Mouse (Mus musculus): ENCODE measurements around the gene Fgfr2. TPM values are rescaled to one million over a fixed set of nuclear protein-coding genes. Genes with fewer than 3 reads are reported as not detected.
A peak's percentile ranks its signal among the peaks of the same experiment; 100 is the strongest.
"Not testable (repeated sequence)": the region's sequence is repeated elsewhere in the genome, so short reads cannot be mapped to it uniquely, and the experiment has no call there.

Fgfr2 gene
- polyA plus RNA-seq, 1 experiment from 2014 or later = 123 TPM

DNA sequence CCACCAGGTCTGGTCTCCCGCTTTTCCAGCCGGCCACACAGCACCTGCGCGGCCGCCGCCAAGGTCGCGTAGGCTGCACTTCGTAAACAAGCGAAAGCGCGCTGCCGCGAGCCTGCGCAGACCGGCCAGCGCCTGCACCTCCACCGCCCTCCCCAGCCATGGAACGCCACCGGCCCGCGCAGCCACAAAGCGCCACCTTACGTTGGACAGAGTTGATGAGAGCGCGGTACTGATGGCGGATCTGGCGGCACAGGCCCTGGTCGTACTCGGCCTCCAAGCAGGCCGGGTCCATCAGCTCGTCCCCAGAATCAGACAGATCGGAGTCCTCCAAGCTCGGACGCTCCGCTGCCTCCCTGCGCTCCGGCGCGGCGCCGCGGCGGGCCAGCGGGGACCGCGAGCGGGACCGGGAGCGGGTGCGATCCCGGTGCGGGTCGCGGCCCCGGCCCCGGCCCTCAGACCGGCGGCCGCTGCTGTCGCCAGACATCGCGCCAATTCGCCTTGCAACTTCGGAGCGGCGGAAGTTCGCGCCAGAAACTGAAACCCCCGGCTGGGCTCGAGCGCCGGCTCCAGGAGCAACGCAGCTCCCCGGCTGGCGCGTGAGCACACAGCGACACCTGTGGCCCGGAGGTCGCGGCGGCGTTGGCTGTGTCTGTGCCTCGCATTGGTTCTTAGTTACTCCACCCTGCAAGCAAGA, 2576.2 kb downstream of the Fgfr2 start:
- no peaks in the 10 kb centered on the region for H3K27me3 ChIP-seq
- peak overlapping the region; percentile 67 for H3K4me3 ChIP-seq
- peak overlapping the region; percentile 90 for H3K9ac ChIP-seq
- ATAC-seq (ENCODE audit: low FRiP score, low read depth) = peak; percentile 95
- H3K27ac ChIP-seq = peak overlapping the region; percentile 97
- H3K4me2 ChIP-seq (replicated peaks) = peak overlapping the region; percentile 90
- under 1% methylated on average over 80 of the region's 84 CpGs for WGBS
- peaks cover 13% of the 10 kb centered on the region for H3K4me1 ChIP-seq
- no peaks in the 10 kb centered on the region for H3K9me3 ChIP-seq
- peaks cover 31% of the 10 kb centered on the region for H3K36me3 ChIP-seq

DNA sequence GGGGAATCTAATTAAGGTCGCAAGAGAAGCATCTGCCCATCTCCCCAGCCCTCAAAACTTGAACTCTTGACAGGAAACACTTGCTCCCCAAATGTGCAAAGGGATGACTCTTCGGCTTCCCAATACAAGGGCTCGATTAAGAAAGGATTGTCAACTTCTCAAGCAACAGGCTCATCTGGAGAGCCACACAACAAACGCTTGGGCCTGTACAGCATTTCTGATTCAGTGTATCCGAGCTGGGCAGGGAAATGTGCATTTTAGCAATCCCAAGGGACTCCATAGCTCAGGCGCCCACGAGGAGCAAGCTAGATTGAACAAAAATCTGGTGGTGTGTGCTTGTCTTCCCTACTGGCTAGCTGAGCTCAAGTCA, 2576.7 kb downstream of the Fgfr2 start:
- WGBS = 8% methylated on average over 7 of the region's 7 CpGs
- no peak for ATAC-seq (ENCODE audit: low FRiP score, low read depth)
- H3K36me3 ChIP-seq = peaks cover 36% of the 10 kb centered on the region
- no peaks in the 10 kb centered on the region for H3K27me3 ChIP-seq
- H3K27ac ChIP-seq = peak overlapping the region; percentile 97
- peak overlapping the region; percentile 67 for H3K4me3 ChIP-seq
- H3K9me3 ChIP-seq = no peaks in the 10 kb centered on the region
- peaks cover 13% of the 10 kb centered on the region for H3K4me1 ChIP-seq
- peak overlapping the region; percentile 90 for H3K4me2 ChIP-seq (replicated peaks)
- H3K9ac ChIP-seq = peak overlapping the region; percentile 90

DNA sequence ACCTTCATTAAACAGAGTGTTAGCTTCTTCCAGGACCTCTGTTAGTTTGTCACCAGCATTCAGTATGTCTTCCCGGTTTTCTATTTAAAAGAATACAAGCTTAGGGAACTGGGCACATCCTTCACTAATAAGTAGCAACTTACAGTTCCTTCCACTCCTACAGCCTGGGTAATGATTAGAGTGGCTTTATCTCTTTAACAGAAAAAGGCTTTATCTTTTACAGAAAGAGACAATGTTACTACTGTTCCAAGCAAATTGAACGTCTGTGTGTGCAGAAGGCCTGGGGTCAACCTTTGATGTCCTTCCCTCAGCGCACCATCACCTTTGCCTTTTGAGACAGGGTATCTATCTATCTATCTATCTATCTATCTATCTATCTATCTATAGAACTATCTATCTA, 2577.3 kb downstream of the Fgfr2 start:
- 62% methylated on average over 3 of the region's 3 CpGs for WGBS
- no peak for ATAC-seq (ENCODE audit: low FRiP score, low read depth)
- H3K27ac ChIP-seq = peak overlapping the region; percentile 97

DNA sequence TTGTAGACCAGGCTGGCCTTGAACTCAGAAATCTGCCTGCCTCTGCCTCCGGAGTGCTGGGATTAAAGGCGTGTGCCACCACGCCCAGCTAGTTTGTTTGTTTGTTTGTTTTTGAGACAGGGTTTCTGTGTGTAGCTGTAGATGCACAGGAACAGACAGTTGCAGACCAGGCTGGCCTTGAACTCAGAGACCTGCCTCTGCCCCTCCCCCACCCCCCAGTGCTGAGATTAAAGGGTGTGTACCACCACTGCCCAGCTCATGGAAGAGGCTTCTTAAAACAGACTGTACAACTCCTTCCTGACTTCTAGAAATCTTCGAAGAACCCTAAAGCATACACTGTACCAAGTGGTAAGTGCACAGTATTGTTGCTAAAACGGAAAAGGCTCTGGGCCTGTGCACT, 2577.7 kb downstream of the Fgfr2 start:
- ATAC-seq (ENCODE audit: low FRiP score, low read depth) = no peak
- H3K4me2 ChIP-seq (replicated peaks) = peak overlapping the region; percentile 90
- peak overlapping the region; percentile 90 for H3K9ac ChIP-seq
- H3K36me3 ChIP-seq = peaks cover 43% of the 10 kb centered on the region
- 89% methylated on average over 5 of the region's 5 CpGs for WGBS
- H3K4me1 ChIP-seq = peaks cover 13% of the 10 kb centered on the region
- H3K4me3 ChIP-seq = peak overlapping the region; percentile 67
- no peak overlapping the region for H3K27ac ChIP-seq
- no peaks in the 10 kb centered on the region for H3K27me3 ChIP-seq
- H3K9me3 ChIP-seq = no peaks in the 10 kb centered on the region

More for the DNA sequence above, 2577.3 kb downstream of the Fgfr2 start:
- no peaks in the 10 kb centered on the region for H3K9me3 ChIP-seq
- peaks cover 40% of the 10 kb centered on the region for H3K36me3 ChIP-seq
- peak overlapping the region; percentile 90 for H3K9ac ChIP-seq
- H3K27me3 ChIP-seq = no peaks in the 10 kb centered on the region
- peak overlapping the region; percentile 67 for H3K4me3 ChIP-seq
- peak overlapping the region; percentile 90 for H3K4me2 ChIP-seq (replicated peaks)
- H3K4me1 ChIP-seq = peaks cover 13% of the 10 kb centered on the region

DNA sequence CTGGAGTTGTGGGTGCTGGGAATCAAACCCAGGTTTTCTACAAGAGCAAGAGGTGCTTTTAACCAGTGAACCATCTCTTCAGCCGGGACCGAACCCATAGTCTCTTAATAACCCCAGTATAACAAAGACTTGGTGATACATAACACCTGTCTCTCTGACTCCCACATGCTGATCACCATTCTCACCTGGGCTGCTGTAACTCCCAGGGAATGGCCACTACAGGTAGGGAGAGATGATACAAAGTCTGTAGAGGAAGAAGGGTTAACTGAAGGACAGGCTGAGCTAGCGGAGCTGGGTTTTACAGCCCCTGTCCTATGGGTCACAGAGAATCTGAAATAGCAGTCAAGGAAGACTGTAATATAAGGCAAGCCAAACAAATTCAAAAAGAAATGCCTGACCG, 2580.0 kb downstream of the Fgfr2 start:
- Histone ChIP-seq H3K4me3 (no peak overlapping the region), H3K27ac (no peak overlapping the region), H3K9ac (no peak overlapping the region), H3K9me3 (no peaks in the 10 kb centered on the region), H3K4me1 (peaks cover 13% of the 10 kb centered on the region), H3K27me3 (no peaks in the 10 kb centered on the region), H3K36me3 (peaks cover 65% of the 10 kb centered on the region), H3K4me2 (replicated peaks) (no peak overlapping the region)
- no peak for ATAC-seq (ENCODE audit: low FRiP score, low read depth)
- 98% methylated on average over 4 of the region's 4 CpGs for WGBS

DNA sequence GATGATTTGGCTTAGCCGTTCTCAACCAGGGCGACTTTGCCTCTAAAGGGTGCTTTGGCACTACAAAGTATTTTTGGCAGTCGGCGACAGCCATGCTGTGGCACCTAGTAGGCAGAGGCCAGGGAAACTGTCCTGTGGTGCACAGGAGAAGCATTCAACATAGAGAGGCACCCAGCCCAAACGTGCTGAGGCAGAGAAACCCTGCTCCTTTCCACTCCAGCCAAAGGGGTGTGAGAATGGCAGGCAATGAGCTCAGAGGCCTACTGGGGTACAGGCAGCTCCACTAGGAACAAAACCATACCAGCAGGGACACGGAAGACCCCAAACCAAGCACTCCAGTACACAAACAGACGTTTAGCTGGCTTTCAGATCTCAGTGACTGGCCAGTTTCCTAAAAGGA, 2583.0 kb downstream of the Fgfr2 start:
- H3K9ac ChIP-seq = no peak overlapping the region
- peaks cover 94% of the 10 kb centered on the region for H3K36me3 ChIP-seq
- WGBS = 88% methylated on average over 7 of the region's 7 CpGs
- no peaks in the 10 kb centered on the region for H3K9me3 ChIP-seq
- no peak overlapping the region for H3K4me3 ChIP-seq
- no peaks in the 10 kb centered on the region for H3K27me3 ChIP-seq
- 0 out of 2 replicates have a peak, but pooled peaks cover under 1% of the 10 kb centered on the region for H3K4me1 ChIP-seq
- H3K27ac ChIP-seq = no peak overlapping the region
- no peak overlapping the region for H3K4me2 ChIP-seq (replicated peaks)
- no peak for ATAC-seq (ENCODE audit: low FRiP score, low read depth)

DNA sequence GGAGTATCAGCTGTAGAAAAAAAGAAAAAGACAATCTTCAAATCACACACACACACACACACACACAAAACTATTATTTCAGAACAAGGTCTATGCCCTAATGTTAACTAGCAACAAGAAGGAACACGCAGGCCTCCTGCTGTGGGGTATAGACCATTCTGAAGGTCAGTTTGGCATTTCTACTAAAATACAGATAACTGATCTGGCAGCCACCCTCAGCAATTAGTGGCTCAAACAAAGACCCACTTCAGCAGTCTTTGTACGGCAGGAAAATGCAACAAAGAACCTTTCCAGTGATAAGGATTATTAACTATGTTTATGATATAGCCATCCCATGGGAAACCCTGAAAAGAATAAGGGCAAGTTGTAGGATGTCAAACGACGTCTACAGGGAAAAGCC, 2586.1 kb downstream of the Fgfr2 start:
- Histone ChIP-seq H3K4me1 (no peaks in the 10 kb centered on the region), H3K27ac (no peak overlapping the region), H3K4me3 (no peak overlapping the region), H3K27me3 (no peaks in the 10 kb centered on the region), H3K9ac (no peak overlapping the region), H3K9me3 (no peaks in the 10 kb centered on the region), H3K36me3 (peaks cover 89% of the 10 kb centered on the region), H3K4me2 (replicated peaks) (no peak overlapping the region)
- ATAC-seq (ENCODE audit: low FRiP score, low read depth) = no peak
- 93% methylated on average over 4 of the region's 4 CpGs for WGBS

DNA sequence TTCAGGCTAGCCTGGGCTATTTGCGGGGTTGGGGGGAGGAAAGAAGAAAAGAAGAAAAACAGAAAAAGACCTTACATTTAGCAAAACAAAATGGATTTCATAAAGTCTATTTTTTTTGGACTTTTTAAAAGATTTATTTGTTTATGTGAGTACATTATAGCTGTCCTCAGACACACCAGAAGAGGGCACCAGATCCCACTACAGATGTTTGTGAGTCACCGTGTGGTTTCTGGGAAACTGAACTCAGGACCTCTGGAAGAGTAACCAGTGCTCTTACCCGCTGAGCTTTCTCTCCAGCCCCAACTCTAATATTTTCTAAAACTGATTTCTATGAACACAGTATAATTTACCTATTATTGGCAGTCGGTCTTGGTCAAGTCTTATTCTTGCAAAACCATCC, 2588.0 kb downstream of the Fgfr2 start:
- WGBS = 88% methylated on average over 4 of the region's 4 CpGs
- Histone ChIP-seq H3K27me3 (no peaks in the 10 kb centered on the region), H3K4me1 (no peaks in the 10 kb centered on the region), H3K9ac (no peak overlapping the region), H3K36me3 (peaks cover 88% of the 10 kb centered on the region), H3K4me3 (no peak overlapping the region), H3K27ac (no peak overlapping the region), H3K9me3 (no peaks in the 10 kb centered on the region), H3K4me2 (replicated peaks) (no peak overlapping the region)
- ATAC-seq (ENCODE audit: low FRiP score, low read depth) = no peak

DNA sequence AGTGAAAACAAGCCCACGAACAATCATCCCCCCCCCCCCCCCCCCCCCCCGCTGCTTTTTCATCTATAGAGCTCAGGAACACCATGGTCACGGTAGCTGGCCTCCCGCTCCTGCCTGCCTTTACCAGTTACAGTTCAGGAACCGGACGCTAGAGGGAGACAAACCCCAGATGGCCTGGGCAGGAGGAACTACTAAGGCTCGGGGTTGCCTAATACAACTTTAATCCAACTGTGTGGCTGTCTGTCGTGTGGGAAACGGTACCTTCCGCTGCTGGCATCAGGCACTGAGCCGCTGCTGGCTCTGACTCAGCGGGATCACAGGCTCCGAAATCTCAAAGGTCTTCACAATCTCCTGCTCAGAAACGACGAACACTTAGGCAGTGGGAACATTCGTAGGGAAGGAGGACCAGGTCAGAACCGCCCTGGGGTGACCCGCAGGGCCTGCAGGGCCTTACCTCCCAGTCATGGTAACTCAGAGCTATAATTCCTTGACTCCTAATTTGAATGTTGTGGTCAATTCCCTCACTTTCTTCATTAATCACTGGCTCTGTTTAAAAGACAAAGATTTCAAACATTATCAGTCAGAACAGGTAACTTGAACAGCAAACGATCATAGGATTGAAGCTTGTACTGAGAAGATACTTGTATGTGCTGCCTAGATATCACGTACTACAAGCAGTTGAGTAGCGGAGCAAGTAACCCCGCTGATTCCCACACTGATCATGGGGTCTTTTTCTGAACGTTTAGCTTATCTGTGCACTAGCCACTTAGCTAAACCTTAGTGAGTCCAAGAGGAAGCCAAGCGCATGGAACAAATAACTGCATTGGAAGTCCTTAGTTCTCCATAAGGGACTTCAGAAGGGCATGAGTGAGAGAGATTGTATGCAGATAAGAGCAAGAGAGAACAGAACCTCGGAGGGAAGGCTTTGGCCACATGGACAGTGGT, 2589.6 kb downstream of the Fgfr2 start:
- Histone ChIP-seq H3K4me2 (replicated peaks) (no peak overlapping the region), H3K4me1 (no peaks in the 10 kb centered on the region), H3K9me3 (no peaks in the 10 kb centered on the region), H3K27me3 (no peaks in the 10 kb centered on the region), H3K9ac (no peak overlapping the region), H3K27ac (no peak overlapping the region), H3K4me3 (no peak overlapping the region), H3K36me3 (peaks cover 84% of the 10 kb centered on the region)
- WGBS = 49% methylated on average over 25 of the region's 25 CpGs
- peak; percentile 66; the same call in 1 of the 2 replicates for ATAC-seq (ENCODE audit: low FRiP score, low read depth)

DNA sequence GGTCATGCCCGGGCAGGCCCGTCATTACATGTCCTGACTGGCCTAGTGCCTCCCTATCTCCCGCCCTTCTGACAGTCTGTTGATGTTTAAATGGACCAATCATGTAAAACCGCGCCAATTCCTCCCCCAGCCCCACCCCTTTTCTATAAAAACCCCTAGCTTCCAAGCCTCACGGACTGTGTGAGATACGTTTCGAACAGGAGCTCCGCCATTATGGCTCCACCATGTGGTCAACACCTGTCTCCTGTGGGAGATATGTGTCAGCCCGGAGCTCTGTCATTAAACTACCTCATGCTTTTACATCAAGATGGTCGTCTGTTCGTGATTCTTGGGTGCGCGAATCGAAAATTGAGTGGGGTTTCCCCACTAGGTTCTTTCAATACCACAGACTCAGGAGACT, 2592.0 kb downstream of the Fgfr2 start:
- not testable (repeated sequence) for H3K27me3 ChIP-seq; H3K27ac ChIP-seq; H3K4me3 ChIP-seq; H3K4me2 ChIP-seq (replicated peaks); ATAC-seq (ENCODE audit: low FRiP score, low read depth); H3K9ac ChIP-seq; H3K9me3 ChIP-seq
- Histone ChIP-seq H3K36me3 (peaks cover 60% of the 10 kb centered on the region), H3K4me1 (peaks cover 13% of the 10 kb centered on the region)
- 87% methylated on average over 15 of the region's 15 CpGs for WGBS

DNA sequence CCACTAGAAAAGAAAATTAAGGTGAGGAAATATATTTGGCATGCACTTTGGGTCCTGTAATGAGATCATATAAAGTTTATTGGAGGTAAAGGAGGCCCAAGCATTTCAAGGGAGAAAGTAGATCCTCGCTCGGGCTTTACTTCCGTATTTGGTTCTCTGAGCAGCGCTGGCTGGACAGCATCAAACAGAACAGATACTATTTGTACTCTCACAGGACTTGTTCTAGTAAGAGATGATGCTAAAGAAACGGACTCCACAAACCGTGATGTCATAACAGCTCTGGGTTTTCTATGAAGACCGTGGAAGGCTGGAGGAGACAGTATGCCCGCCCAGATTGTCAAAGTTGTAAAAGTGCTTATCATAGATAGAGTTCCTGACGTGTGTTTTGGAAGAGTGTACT, 2595.8 kb downstream of the Fgfr2 start:
- Histone ChIP-seq H3K4me1 (peaks cover 13% of the 10 kb centered on the region), H3K27me3 (no peaks in the 10 kb centered on the region), H3K27ac (no peak overlapping the region), H3K9me3 (no peaks in the 10 kb centered on the region), H3K4me3 (no peak overlapping the region), H3K4me2 (replicated peaks) (no peak overlapping the region), H3K36me3 (peaks cover 29% of the 10 kb centered on the region), H3K9ac (0 out of 2 replicates have a peak overlapping the region, but pooled peaks have one; percentile 1)
- WGBS = 59% methylated on average over 9 of the region's 9 CpGs
- no peak for ATAC-seq (ENCODE audit: low FRiP score, low read depth)

DNA sequence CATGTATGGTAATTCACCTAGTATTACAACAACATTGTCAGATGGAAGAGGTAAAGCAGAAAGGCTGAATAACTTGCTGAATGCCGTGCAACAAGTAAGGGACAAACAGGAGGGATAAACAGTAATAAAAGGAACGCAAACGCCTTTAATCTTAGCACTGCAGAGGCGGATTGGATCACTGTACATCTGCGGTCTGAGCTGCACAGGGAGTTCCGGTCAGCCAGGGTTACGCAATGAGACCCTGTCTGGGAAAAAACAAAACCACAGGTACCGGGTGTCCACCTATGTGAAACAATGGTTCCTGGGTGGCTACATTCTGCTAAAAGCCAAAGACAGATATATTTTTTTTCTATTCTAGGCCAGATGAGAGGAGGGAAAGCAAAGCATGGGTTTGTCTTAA, 2599.7 kb downstream of the Fgfr2 start:
- Histone ChIP-seq H3K27me3 (no peaks in the 10 kb centered on the region), H3K36me3 (no peaks in the 10 kb centered on the region), H3K27ac (no peak overlapping the region), H3K4me3 (no peak overlapping the region), H3K9ac (no peak overlapping the region), H3K4me1 (peaks cover 27% of the 10 kb centered on the region), H3K4me2 (replicated peaks) (no peak overlapping the region), H3K9me3 (no peaks in the 10 kb centered on the region)
- 90% methylated on average over 8 of the region's 8 CpGs for WGBS
- ATAC-seq (ENCODE audit: low FRiP score, low read depth) = no peak
